Mouse (Mus musculus) olfactory bulb, adult 2 months (tissue): ENCODE data around the gene Plk3. TPM values are rescaled to one million over a fixed set of nuclear protein-coding genes. Genes with fewer than 3 reads are reported as not detected.

ENCODE experiments used
- H3K27ac ChIP-seq: fragments of 200-500 bp; 2 replicates; pipeline ENCODE4 v1.5.1; 2012; ENCODE audit warnings: low read depth, low read length; ENCODE audit not compliant: insufficient read depth
- H3K4me1 ChIP-seq: fragments of 200-500 bp; 2 replicates; pipeline ENCODE4 v1.6.1; 2012; ENCODE audit warnings: low read length; ENCODE audit not compliant: control insufficient read depth, insufficient read depth
- H3K4me3 ChIP-seq: fragments of 200-500 bp; 2 replicates; pipeline ENCODE4 v1.5.1; 2012; ENCODE audit warnings: mild to moderate bottlenecking, low read depth, low read length, moderate library complexity; ENCODE audit not compliant: insufficient read depth
- CTCF ChIP-seq: fragments of 200-500 bp; IDR thresholded peaks from 2 replicates; pipeline ENCODE4 v1.5.1; 2012; ENCODE audit warnings: low read depth, mild to moderate bottlenecking, low read length, moderate library complexity; ENCODE audit not compliant: insufficient read depth
- POLR2A ChIP-seq: fragments of 200-500 bp; IDR thresholded peaks from 2 replicates; pipeline ENCODE4 v1.6.1; 2012; ENCODE audit warnings: mild to moderate bottlenecking, low read depth, low read length, moderate library complexity; ENCODE audit not compliant: insufficient read depth
- WGBS: fragments of 180-500 bp; shearing (Covaris S2); methylation state at CpG from one replicate; pipeline ENCODE4 v1.1.7; 2018; 5-methylcytosine and 5-hydroxymethylcytosine counted together
- polyA plus RNA-seq: library from polyadenylated mRNA; stranded (reverse); fragments of >200 nt; gene quantifications from 2 replicates; pipeline ENCODE4 v1.2.4, GENCODE M21; 2012; ENCODE audit warnings: low replicate concordance; ENCODE audit not compliant: missing spikeins, insufficient read depth, insufficient read length

Gene Plk3
- polyA plus RNA-seq, 1 experiment = not detected

GRCm38 (mm10) chr4:117152714-117153113 is 19.0 kb upstream of the Plk3 start:
- no peak overlapping the region for H3K4me3 ChIP-seq
- H3K27ac ChIP-seq = no peak overlapping the region
- WGBS = 72% methylated on average over 5 of the region's 5 CpGs
- TF ChIP-seq CTCF = no peak
- TF ChIP-seq POLR2A = no peak
- H3K4me1 ChIP-seq = no peaks in the 10 kb centered on the region

GRCm38 (mm10) chr4:117151416-117151815 is 17.7 kb upstream of the Plk3 start:
- no peak overlapping the region for H3K27ac ChIP-seq
- no peak for TF ChIP-seq POLR2A
- no peak for TF ChIP-seq CTCF
- H3K4me1 ChIP-seq = no peaks in the 10 kb centered on the region
- no peak overlapping the region for H3K4me3 ChIP-seq
- WGBS = 70% methylated on average over 1 of the region's 1 CpGs

- Histone ChIP-seq H3K4me1 (no peaks in the 10 kb centered on the region), H3K27ac (no peak overlapping the region), H3K4me3 (no peak overlapping the region)
- TF ChIP-seq CTCF = no peak
- TF ChIP-seq POLR2A = no peak
- WGBS = 88% methylated on average over 6 of the region's 6 CpGs
Measured at GRCm38 (mm10) chr4:117150212-117150733, 16.5 kb upstream of the Plk3 start.

- TF ChIP-seq CTCF = no peak
- TF ChIP-seq POLR2A = no peak
- 82% methylated on average over 6 of the region's 6 CpGs for WGBS
- Histone ChIP-seq H3K4me1 (no peaks in the 10 kb centered on the region), H3K27ac (no peak overlapping the region), H3K4me3 (no peak overlapping the region)
Measured at GRCm38 (mm10) chr4:117149291-117150211, 15.8 kb upstream of the Plk3 start.

GRCm38 (mm10) chr4:117148815-117149214 is 15.1 kb upstream of the Plk3 start:
- Histone ChIP-seq H3K4me3 (no peak overlapping the region), H3K27ac (no peak overlapping the region), H3K4me1 (no peaks in the 10 kb centered on the region)
- TF ChIP-seq POLR2A (no peak), CTCF (no peak)
- 69% methylated on average over 24 of the region's 24 CpGs for WGBS

GRCm38 (mm10) chr4:117148047-117148713 is 14.4 kb upstream of the Plk3 start:
- Histone ChIP-seq H3K27ac (no peak overlapping the region), H3K4me1 (no peaks in the 10 kb centered on the region), H3K4me3 (no peak overlapping the region)
- TF ChIP-seq CTCF = no peak
- TF ChIP-seq POLR2A = no peak
- WGBS = 91% methylated on average over 18 of the region's 18 CpGs

- WGBS = 31% methylated on average over 15 of the region's 15 CpGs
Measured at GRCm38 (mm10) chr4:117146176-117146575, 12.4 kb upstream of the Plk3 start.

GRCm38 (mm10) chr4:117145248-117145647 is 11.5 kb upstream of the Plk3 start:
- TF ChIP-seq POLR2A (no peak), CTCF (no peak)
- Histone ChIP-seq H3K27ac (no peak overlapping the region), H3K4me1 (no peaks in the 10 kb centered on the region), H3K4me3 (no peak overlapping the region)
- 94% methylated on average over 13 of the region's 13 CpGs for WGBS

More at GRCm38 (mm10) chr4:117146176-117146575, 12.4 kb upstream of the Plk3 start:
- no peak overlapping the region for H3K27ac ChIP-seq
- H3K4me3 ChIP-seq = no peak overlapping the region
- H3K4me1 ChIP-seq = no peaks in the 10 kb centered on the region
- TF ChIP-seq CTCF (peak; percentile 69; the same call in 1 of the 2 replicates), POLR2A (no peak)

GRCm38 (mm10) chr4:117143023-117143422 is 9.3 kb upstream of the Plk3 start:
- TF ChIP-seq POLR2A (no peak), CTCF (no peak)
- no peak overlapping the region for H3K4me3 ChIP-seq
- 80% methylated on average over 7 of the region's 7 CpGs for WGBS

More at GRCm38 (mm10) chr4:117143023-117143422, 9.3 kb upstream of the Plk3 start:
- H3K27ac ChIP-seq = no peak overlapping the region
- no peaks in the 10 kb centered on the region for H3K4me1 ChIP-seq
